Mouse (Mus musculus): ENCODE data around the gene Isg20.

The Isg20 gene

DNA sequence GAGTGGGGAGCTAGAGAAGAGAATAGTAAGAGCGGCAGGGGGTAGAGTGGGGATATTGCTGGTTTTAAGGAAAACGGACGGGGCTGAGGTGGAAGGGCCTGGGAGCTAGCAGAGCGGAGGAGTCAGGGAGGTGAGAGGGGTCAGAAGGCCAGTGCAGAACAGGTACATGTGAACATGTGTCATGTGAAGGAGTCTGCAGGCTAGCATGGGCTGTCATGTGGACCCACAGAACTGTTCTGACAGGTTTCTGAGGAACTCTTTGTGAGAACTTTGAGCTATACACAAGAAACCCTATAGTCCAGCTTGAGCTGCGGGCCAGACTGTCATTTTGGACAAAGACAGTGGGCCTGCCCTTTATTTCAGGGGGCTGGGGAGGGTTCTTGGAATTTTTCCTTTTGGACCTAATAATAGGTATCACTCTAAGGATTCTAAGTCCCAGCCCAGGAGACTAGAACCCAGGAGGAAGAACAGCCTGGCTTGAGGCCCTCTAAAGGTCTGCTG, at the start of gene Isg20:
Isg20 (plus strand) TSS at position 451 of the 501 bp plus-strand sequence.
- no peak for DNase-seq

DNA sequence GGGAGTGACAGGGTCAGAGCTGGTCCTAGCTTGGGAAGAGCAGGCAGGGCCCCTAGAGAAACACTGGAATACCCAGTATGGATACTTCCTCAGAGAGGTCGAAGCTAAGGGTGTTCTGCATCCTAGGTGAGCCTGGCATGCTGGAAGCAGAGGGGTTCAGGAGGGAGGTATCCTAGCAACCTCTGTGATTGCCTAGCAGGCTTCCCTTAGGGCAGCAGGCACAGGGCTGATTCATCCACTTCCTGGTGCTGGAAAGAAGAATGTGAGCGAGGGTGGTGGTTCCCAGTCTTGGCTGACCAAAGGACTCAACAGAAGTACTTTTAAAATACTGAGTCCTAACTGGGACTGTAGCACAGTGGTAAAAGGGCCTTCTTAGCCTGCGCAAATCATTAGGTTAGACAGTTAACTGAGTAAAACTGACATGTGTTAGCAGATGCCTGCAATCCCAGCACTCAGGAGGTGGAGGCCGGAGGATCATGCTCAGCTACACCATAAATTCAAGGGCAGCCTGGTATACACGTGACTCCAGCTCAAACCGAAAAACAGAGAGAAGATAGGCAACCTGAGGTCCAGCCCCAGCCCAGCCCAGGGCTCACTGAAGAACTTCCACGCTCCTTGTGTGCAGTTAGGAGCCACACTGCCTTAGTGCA, 49.3 kb upstream of the Isg20 start:
- no peak for DNase-seq

DNA sequence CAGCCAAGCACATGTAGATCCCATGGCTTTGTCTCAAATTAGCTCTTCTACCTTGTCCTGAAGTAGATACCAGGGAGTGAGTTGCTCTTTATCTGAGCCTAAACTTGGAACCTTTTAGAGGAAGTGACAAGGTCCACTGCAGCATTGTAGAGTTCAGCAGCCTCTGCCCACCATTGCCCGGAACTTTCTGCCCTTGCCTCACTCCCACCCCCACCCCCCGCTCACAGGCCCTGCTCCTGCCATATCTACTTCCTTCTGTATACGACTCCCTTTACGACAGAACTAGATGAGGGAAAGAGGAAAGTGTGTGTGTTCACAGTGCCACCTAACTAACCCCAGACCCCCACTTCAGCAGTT, 48.8 kb upstream of the Isg20 start:
- no peak for DNase-seq

DNA sequence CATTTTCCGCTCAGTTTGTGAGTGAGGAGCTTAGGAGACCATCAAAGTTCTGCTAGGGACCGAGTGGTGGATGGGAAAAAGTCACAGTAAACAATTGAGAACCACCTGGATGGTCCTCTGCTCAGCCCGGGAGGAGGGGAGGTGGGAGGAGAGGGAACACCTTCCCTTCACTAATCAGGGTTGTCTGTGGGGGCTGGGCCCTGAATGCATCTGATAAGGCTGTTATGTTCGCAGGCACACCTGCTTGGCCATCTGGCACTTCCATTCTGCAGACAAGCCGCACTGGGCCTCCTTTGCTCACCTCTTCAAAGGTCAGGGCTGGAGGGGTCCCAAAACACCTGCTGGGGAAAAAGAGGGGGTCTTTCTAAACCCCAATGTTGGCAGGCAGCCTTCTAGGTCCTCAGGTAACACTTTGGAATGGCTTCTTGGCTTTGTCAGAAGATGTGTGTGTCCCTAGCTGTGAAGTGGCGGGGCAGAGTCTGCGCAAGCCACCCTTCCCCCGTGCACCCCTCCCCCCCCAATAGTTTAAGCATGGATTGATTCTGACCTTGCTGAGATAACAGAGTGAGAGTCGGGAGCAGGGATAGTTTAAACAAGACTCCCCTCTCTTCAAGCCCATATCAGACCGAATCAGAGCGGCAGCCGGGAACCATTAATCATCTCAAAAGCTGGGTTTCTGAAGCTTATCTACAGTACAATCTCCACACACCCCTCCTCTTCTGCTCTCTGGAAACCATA, 47.8 kb upstream of the Isg20 start:
- no peak for DNase-seq

DNA sequence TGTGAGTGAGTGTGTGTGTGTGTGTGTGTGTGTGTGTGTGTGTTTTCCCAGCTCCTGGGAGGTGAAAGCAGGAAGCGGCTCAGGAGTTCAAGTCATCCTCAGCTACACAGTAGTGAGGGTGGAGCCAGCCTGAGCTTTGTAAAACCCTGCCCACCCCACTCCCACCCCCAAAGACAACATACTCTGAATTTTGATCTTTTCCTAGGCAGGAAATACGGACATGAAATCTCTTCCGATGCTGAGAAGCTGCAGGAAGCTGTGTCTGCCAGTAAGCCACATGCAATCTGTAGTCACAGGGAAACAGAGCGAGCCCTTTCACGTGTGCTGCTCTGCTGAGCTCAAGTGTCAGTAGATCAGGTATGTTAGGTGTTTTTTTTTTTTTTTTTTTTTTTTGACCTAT, 44.5 kb upstream of the Isg20 start:
- no peak for DNase-seq

DNA sequence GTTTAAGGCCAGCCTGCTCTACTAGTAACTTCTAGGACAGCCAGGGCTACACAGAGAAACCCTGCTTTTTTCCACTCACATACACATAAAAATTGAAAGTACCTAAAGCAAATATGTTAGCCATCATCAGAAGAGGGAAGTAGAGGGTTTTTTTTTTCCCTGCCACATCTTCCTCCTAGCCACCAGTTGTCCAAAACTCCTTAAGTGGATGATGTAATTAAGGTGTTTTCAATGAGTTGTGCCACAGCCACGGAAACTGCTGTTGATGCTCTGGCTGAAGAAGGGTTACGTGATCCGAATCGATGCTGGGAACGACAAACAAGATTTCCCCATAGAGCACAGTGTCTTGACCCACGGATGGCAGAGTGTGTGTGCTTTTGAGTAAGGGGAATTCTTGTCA, 40.9 kb upstream of the Isg20 start:
- no peak for DNase-seq

DNA sequence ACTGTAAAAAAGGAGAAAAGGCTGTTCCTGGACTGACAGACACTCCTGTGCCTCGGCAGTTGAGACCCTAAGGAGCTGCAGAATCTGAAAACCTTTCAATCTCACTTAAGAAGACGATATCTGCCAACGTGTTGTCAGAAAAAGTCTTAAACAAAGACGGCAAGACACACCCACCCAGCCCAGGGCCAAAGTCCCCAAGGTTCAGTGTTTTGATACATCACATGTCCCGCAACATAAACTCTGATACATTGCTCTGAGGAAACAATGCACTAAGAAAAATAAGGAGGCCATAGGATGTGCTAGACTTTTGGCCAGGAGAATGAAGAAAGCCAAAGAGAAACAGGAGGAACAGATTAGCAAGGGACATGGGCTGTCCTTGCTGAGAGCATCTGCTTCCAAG, 40.4 kb upstream of the Isg20 start:
- DNase-seq, result no peak

DNA sequence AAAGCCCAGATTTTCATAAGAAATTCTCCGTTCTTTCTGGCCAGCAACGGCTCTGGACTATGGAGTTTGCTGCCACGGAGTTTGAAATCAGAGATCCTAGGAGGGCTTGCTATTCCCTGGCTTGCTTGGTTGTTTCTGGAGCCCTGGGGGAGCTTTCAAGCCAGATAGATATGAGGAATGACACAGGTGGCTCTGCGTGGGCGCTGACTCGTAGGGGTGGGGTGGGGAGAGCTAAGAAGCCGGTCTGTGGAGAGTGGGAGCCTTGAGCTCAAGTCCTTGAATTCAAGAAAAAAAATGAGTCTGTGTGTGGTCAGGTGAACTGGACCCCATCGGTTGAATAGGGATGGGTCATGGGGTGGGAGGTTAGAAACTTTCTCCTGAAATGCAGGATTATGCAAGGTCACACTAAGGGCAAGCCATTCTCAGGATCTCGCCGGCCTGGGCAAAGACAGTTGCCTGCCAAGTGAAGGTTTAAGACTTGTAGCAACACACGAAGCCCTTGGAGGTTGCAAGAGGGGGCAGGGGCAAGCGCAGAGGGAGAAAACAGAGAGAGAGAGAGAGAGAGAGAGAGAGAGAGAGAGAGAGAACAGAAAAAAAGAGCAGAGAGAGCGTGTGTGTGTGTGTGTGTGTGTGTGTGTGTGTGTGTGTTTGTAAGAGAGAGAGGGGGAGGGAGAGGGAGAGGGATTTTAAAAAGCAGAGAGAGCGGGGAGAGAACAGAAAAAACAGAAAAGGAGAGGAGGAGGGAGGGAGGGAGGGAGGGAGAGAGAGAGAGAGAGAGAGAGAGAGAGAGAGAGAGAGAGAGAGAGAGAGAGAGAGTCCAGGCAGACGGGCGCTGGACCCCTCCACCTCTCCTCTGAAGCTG, 31.4 kb upstream of the Isg20 start:
- DNase-seq, result no peak

DNA sequence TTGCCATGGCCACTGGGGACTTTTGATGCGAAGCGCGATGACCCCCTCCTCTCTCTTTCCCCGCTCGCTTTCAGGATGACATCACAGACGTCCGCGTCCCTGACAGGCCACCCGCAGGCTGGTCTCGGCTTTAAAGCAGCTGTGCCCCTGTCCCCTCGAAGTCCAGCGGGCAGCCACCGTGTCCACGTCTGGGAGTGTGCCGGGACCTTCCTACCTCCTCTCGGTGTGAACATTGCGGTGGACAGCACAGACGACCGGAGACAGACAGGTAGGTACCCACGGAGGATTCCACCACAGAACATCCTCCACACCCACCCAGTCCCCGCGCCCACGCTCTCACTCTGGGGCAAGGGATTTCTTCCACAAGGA, 30.8 kb upstream of the Isg20 start:
- no peak for DNase-seq

DNA sequence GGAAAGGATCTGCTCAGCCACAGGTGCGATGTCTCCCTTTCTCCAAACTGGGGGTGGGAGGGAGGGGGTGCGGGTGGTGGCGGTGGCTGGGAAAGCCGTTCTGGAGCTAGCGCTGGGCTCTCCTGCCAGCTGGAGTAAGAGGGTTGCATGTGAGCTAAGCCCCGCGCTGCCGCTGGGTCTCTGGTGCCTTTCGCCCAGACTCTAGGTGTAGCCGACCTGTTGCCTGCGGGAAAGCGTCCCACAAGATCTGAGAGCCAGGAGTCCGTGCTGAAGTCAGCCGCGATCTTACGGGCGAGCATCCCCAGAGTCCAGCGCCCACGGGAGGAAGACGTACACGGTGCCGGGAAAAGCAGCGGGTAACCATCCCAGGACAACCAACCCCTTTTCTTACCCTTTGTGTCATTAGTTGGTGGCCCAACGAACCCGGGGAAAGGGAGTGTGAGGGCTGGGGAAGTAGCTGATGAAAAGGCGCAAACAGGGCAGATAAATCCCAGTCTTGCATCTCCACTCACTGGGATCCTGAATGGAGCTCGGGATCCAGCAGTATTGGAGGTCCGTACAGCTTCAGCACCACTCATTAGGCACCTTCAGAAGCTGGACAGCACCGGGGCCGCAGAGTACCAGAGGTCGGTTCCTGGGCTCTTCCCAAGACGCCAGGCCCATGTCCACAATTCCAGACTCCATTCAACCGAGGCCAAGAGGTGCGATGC, 30.1 kb upstream of the Isg20 start:
- no peak for DNase-seq

DNA sequence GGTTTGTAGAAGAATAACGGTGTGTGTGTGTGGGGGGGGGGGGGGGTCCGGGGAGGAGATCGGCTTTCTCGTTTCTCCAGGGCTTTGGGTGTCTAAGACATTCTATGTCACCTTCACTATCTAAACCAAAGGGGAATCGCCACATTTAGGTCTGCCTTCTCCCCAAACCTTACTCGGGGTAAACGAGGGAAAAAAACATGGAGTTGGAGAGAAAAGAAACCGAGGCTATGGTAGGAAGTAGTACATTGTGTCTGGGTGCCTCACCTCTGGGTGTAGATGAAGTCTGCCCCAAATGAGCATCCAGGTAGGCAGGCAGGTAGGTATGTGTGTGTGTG, 29.5 kb upstream of the Isg20 start:
- DNase-seq, result no peak

DNA sequence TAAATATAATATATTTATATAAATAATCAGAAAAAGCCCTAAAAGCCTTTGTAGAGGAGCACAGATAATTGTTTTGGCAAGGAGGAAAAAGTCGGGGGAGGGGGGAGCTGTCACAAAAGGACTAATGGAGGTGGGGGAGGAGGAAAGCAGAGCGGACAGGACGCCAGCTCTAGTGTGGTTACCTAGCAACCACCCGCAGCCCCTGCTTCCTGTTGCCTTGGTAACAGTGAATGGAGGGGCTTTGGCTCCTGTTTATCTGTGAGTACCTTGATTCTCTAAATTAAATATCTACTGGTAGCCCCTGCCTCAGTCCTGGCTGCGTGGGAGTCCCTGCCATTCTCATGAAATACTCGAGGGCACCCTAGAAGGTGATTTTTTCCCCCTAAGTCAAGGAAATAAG, 29.1 kb upstream of the Isg20 start:
- no peak for DNase-seq

DNA sequence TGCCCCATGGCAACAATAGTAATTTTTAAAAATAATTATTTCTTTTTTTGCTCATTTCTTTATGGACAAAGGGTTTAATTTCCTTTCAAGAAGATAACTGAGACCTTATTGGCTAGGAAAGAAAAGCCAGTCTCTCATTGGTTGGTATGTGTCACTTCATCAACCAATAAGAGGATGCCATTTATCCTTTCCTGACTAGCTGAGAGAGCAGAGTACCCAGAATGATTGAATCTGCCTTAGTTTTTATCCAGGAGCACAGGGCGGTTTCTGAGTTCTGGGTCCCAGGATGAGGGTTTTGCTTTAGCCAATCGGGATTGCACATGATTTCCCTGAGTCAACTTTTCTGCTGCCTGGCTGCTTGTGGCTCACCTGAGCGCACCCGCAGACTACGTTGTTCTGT, 27.8 kb upstream of the Isg20 start:
- DNase-seq, result no peak

DNA sequence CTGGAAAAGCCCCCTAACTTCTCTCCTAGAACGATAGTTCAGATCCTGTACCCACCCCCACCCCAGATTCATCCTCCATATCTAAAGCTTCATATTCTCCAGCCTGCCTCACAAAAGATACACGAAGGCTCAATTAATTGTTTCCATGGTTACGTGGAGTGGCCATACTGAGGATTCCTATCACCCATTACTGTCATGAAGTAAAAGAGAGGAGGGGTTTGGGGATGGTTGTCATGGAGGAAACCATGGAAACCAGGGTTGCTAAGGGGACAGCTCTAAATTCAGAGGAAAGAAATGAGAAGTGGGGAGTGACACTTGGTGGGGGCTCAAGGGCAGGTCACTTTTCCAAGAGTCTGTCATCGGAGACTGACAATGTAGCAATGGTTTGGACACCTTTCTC, 26.7 kb upstream of the Isg20 start:
- no peak for DNase-seq

DNA sequence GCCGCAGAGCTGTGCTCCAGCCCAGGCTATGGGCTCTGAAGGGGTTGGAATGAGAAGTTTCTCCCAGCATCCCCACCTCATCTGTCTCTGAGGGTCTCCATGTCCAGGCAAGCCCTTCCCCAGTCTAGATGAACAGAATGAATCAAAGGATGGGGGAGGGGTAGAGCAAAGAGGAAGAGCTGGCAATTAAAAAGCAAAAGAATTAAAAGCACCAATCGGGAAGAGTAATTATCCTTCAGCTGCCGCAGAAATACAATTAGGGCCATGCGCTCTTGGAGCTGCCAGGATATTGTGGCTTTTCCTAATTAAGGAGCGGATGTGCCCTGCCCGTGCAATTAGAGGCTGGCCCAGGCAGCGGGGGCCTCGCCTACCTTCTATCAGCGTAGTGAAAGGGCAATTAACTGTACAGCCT, 25.8 kb upstream of the Isg20 start:
- DNase-seq, result no peak

DNA sequence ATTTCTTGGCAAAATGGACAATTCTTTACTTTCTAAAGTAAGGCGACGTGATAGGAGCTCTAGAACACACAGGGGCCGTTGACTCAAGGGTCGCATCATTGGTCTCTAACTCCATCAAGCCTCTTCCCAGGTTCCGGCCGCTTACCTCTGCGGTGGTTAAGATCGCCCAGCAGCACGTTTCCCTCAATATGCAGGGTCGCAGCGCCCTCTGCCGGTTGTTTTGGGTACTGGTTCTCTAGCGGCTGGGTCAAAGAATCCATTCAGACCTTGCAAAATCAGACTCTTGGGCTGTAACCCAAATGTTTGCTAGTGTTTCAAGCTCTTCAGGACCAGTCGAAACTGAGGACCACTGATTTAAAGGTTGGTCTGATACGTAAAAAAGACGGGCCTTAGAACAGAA, 22.6 kb upstream of the Isg20 start:
- peak; percentile 85 for DNase-seq

DNA sequence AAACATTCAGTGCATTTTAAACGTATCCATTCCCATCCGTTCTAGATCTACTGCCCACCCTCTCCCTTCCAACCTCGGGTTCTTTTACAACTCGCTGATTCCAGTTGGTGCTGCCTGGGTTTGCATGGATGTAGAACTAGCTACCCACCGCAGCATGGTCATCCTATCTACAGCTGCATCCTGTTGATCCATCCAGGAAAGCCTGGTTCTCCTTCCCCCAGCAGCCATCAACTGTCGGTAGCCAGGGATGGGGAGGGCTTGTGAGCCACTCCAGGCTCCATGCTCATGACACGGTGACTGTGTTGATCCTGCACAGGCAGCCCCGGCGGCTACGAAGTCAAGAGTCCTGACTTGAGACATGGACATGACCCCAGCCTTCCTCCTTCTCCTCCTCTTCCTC, 19.3 kb upstream of the Isg20 start:
- no peak for DNase-seq

DNA sequence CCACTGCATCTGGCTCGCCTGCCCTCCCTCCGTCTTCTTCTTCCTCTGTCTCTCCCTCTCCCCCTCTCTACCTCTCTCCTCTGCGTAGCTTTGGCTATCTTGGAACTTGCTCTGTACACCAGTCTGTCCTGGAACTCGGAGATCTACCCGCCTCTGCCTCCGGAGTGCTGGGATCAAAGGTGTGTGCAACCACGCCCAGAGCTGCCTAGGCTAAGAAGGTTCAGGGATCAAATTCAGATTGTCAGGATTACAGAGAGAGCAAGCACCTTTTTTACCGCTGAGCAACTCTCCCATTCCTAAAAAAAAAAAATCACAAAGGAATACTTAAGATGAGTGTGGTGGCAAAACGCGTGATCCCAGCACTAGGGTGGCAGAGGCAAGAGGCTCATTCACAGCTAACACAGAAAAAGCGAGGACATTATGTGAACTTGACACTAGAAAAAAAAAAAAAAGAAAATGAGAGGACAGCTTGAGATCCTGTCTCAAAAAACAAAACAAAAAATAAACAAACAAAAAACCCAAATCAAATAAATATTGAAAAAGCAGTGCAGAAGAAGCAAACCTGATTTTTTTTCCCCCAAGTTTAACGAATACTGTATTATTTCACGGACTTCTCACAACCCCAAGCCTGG, 18.1 kb upstream of the Isg20 start:
- DNase-seq, result no peak

DNA sequence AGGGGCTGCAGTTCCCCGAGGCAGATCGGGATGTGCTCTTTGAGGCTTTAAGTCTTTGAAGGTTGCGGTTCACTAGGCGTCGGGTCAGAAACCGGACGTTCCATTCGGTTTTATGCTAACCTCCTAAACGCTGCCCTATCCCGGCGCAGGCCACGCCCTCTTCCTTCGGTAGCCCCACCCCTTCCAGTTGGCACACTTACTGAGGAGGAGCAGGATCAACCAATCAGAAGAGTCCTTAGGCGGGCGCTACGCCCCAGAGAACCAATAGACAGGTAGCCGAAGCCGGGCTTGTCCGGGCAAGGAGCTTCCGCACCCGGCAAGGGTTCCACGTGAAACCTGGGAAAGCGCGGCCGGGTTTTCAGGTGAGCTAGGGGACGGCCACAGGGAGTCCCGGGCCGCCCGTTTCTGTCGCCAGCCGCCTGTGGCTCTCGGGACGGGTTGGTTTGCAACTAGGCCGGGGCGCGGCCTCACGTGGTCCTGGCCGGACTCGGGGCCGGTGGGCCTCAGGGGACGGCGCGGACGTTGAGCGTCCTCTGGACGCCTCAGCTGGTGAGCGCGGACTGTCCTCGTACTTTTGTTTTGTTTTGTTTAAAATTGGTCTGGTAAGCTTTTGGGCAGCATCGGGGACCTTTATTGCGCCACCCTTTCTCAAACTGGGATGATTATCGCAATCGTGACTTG, 17.4 kb upstream of the Isg20 start, which contains the start of gene Aen:
Aen (plus strand) TSS at position 202 of the 681 bp plus-strand sequence.
- DNase-seq, result peak; percentile 99

DNA sequence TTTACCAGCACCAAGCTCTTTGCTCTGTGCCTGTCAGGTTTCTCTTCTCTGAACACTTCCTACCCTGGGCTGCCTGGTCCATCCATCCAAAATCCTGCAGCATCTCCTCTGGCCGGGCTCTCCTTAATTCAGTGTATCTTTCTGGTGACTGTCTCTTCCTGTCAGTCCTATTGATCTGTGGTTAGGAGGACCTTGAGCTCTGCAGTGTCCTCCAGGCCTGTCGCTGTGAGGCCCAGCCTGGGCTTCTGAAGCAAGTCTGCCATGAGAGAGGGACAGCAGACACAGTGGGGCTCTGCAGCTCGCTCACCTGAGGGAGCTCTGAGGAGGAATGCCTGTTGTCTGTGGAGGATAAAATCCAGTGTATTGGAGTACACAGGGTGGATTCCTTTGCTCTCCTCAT, 15.7 kb upstream of the Isg20 start:
- DNase-seq, result no peak

DNA sequence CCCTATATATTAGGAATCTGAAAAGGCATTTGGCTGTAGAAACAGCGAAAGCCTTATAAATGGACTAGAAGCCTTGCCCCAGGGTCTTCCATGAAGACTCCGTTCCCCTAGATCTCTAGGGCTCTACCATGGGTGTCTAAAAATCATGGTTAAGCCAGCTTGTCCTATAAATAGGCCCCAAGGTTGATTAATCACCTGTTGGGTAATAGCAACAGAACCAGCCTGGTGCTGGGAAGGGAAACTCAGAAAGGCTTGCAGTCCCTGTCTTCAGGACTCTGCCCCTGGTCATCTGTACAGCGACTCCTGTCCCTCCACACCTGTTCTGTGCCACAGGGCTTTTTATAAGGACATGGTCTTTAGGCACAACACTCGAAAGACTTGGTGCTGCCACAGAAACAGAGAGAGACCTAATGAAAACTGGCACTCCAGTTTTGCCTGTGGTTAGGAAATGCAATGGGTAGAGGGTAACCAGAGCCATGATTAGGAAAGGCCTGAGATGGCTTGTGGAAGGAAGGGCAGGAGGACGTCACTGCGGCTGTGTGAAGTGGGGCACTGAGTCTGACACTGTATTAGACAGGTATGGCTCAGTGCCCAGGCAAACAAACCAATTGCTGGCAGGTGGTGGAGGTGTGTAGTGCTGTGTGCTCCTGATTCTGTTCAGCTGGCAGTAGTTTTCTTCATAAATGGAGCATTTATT, 9.9 kb upstream of the Isg20 start:
- DNase-seq, result no peak

DNA sequence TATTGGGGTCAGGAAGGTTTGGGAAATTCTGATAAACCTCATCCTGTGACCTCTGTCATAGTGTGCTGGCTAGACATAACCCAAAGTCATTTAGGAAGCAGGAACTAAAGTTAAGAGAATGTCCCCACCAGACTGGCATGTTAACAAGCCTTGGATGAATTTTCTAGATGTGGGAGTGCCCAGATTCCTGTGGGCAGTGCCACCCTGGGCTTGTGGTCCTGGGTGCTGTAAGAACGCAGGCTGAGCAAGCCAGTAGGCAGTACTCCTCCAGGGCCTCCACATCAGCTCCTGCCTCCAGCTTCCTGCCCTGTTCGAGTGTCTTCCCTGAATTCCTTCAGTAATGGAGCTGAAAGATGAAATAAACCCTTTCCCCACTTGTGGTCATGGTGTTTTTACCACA, 9.0 kb upstream of the Isg20 start:
- DNase-seq, result no peak
